Mouse (Mus musculus): ENCODE data around the gene Tcl1.
"Not testable (repeated sequence)": the region's sequence is repeated elsewhere in the genome, so short reads cannot be mapped to it uniquely, and the experiment has no call there.

The Tcl1 gene

DNA sequence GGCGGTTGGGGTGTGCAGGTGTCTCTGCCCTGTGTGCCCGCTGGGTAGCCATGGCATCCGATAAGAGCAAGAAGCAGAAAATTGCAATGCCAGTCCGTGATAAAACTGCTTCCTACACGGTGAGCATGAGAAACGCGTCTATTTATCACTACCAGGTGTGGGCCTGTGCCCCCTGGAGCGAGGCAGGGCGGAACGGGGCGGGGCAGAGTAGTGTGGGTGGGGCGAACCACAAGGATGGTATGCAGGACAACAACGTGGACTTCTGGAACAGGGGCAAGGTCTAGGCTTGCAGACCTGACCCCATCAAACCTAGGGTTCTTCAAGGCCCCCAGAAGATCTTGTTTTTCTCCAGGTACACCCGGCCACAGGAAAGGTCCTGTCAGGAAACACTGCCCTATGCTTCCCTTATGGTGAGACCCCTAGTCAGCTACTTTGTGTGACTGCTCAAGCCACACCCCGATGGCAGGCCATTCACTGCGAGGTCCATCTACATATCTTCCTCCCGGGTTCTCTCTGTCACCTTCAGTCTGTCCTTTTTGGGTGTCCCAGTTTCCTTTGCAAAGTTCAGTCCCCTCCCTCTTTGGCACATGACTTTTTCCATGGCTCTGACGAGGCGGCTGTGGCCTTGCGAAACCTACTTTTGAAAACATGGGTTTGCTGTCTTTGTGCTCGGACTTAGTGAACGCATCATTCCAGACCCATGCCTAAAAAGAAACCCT, at the start of gene Tcl1:
Gene Tcl1 (minus strand): TSS at position 193 of the 719 bp plus-strand sequence.
- no peak for DNase-seq (ENCODE audit: low spot score)

DNA sequence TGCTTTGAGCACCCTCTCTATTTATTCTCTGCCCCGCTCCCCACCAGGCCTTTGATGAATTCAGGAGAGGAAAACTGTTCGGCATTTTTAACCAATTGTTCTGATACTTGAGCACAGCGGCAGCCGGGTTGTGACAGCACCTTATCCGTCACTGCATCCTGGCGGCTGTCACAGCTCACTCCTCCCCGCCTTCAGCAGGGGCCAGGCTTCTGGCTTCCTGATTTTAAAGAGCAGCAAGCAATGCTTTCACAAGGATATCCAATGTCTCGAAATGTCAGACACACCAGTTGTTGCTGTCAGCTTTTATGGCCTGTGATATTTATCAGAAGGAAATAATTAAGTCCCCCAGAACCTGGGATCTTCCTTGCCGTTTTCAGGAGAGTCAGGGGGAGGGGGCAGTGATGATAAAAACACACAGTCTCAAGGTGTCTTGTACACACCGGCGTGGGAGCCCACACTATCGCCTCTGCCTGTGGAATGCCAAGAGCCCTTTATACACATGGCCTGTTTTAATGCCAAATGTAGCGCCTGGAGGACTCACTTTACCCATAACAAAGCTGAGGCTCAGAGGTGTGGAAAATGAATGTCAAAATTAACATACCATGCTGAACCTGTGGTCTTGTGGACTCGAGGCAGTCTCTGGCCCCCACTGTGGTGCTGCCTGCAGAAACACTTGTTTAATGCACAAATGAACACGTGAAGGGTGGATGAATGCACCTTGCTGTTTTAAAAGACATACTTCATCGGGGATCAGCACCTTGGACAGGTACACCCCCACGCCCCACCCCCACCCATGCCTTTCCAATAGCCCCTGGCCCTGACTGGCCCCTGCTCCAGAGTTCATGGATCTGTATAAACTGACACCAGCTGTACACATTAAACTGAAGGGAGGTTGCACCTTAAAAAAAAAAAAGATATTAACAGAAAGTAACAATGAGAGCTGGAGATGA, 48.7 kb upstream of the Tcl1 start:
- DNase-seq (ENCODE audit: low spot score) = no peak

DNA sequence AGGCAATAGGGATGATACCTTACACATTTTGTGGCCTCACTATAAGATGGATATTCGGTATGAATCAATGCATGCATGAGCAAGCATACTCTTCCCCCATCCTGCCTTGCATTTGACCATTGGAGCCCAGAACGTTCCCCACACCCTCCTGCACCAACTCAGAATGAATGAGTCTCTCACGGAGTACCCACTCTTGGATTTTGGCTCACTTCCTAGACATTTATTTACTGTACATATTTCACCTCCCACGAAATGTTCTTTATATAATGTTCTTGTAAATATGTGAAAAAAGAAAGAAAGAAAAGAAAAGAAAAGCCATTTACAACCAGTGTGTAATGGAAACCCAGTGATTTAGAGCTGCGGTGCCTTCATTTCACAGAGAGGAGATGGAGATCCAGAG, 44.5 kb upstream of the Tcl1 start:
- DNase-seq (ENCODE audit: low spot score) = no peak

DNA sequence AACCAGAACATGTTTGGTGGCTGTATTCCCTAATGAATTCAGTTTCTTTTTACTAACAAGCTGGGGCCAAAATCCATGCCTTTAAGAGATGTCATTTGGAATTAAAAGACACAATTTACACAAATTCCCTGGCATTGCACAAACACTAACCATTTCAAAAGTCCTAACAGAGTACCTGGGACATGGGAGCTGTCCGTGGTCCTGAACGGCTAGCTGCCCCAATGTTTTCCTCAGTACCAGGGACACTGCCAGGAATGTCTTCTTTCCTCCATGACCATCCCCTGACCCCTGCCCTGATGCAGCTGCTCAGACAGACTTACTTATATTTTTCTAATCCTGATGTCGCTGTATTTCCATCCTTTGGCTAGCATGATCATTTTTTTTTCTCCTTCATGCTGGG, 43.5 kb upstream of the Tcl1 start:
- DNase-seq (ENCODE audit: low spot score) = peak; percentile 50

DNA sequence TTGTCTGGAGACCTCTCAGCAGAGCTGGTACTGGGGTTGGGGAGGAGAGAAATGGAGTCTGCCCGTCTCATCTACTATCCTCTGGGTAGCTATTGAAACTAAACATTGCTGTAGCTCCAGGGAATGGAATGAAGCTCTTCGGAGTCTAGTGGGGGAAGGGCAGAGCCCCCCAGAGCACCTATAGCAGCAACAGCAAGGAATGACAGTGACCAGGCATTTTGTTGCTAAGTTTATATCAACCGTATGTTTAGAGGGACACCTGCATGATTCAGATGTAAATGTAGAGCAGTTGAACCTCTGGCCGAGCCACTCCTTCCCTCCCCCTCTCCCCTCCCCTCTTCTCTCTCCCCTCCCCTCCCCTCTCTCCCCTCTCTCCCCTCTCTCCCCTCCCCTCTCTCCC, 36.6 kb upstream of the Tcl1 start:
- no peak for DNase-seq (ENCODE audit: low spot score)

DNA sequence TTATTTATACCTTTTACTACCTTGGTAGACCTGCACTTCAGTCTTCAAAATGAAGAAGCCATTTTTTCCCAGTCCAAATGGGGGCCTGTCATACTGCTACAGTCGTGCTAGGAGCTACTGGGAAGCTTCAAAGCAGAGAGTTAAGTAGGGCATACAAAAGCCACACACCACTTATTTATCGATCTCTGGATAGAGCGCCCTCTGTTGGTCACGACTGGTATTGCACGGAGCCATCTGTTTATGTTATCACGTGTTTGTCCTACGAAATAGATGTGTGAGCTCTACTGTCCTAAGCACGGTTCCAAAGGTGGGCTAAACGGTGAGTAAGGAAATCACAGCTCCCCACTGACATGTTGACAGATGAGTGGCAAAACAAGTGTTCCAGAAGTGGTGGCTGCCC, 36.2 kb upstream of the Tcl1 start:
- DNase-seq (ENCODE audit: low spot score) = no peak

DNA sequence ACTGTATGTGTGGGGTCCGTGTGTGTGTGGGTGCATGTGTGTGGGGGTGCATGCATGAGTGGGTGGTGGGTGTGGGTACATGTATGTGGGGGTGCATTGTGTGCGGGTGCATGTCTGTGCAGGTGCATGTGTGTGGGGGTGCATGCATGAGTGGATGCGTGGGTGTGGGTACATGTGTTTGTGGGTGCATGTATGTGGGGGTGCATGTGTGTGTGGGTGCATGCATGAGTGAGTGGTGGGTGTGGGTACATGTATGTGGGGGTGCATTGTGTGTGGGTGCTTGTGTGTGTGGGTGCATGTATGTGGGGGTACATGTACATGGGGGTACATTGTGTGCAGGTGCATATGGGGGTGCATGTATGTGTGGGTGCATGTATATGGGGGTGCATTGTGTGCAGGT, 31.2 kb upstream of the Tcl1 start:
- DNase-seq (ENCODE audit: low spot score) = no peak

DNA sequence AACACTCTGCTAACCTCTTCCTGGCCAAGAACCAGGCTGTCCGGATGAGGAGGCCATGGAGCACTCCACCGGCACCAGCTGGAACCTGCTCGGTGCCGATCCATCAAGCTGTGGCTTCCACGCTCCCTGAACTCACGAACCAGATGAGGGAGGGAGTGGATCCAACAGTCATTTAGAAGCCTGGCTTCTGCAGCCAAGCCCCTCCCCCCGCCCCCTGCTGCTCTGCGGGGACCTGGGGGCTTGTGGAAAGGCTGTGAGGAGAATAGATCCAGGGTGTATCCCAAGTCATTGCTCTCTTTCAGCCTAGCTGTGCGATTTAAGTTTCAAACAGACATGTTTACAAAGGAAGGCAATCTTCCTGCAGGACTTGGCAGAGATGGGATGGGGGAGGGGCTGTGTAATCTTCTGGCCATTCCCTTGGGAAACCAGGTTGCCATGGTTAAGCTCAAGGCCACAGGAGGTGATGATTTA, 26.2 kb upstream of the Tcl1 start:
- DNase-seq (ENCODE audit: low spot score) = peak; percentile 2

DNA sequence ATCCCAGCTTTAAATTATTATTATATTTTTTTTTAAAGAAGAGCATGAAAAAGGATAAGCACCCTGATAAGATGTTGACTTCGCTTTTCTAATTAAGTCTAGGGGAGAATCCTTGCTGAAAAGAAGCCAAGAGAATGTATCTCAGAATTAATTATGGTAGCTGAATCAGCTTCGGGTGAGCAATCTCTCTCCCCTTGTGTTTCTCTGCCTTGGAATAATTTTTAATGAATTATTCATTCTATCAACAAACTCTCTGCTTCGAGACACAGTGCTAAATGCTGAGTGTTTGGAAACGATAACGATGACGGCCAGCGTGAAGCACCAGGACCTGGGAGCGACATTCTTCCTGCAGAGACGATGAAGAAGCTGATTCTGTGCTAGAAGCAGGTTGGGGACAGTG, 16.5 kb upstream of the Tcl1 start:
- no peak for DNase-seq (ENCODE audit: low spot score)

DNA sequence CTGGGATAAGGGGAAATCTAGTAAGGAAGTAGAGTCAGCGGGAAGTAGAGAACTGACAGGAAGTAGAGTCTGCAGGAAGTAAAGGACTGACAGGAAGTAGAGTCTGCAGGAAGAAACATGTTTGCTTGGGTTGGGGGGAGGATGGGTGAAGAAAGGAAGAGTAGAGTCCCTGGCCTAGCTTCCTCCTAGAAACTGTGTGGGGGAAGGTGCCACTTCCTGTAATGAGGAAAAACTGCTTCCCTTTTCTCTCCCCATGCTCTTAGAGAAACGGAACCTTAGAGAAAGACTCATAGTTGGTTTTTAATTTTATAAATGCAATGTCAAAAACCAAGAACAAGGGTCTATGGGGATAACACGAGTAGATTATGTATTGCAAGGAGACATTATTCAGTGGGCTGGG, 12.5 kb upstream of the Tcl1 start:
- DNase-seq (ENCODE audit: low spot score) = no peak

DNA sequence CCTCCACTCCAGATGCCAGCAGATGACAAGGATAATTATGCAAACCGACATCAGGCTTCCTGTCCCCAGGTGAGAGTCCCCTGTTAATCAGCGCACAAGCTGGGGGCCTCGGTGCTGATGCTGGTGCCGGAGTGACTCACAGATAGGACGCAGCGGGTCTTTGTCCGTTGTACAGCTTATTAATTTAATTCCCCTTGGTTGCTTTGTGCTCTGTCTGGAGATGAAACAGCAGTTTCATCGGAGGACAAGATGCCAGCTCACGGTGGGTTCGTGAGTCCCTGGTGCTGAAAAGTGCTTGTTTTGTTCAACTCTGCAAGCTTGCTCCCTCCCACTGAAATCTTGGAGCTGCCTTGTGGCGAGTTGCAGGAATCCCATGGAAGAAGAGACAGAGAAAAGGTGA, 11.8 kb upstream of the Tcl1 start:
- DNase-seq (ENCODE audit: low spot score) = no peak

DNA sequence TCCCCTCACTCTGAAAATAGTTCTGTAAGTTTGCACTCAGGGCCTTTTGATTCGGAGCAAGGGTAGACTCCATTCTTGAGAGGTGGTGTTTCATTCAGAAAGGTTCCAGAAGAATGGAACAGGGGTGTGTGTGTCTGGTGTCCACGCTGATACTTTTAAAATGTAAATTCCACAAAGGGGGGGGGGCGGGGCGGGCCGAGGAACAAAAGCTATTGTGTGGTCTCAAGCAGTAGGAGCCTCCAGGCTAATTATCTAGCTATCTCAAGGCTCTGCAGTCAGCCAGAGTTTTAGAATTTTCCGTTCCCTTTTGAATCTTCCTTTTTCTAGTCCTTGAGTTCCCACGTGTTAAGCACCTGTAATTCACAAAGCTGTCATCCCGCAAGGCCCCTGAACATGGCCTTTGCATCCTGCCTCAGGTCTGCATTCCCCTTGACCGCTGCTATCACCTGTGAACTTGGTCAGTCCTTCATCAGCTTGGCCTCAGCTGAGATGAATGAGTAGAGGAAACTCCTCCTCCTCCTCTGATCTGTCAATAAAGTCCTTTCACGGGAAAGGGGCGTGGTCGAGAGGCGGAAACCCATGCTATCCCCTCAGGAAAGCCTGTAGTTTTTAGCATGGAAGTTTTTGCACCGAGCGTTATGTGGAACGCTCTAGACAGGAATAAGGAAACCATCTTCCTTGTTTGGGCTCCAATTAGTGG, 2.2 kb upstream of the Tcl1 start:
- no peak for DNase-seq (ENCODE audit: low spot score)

DNA sequence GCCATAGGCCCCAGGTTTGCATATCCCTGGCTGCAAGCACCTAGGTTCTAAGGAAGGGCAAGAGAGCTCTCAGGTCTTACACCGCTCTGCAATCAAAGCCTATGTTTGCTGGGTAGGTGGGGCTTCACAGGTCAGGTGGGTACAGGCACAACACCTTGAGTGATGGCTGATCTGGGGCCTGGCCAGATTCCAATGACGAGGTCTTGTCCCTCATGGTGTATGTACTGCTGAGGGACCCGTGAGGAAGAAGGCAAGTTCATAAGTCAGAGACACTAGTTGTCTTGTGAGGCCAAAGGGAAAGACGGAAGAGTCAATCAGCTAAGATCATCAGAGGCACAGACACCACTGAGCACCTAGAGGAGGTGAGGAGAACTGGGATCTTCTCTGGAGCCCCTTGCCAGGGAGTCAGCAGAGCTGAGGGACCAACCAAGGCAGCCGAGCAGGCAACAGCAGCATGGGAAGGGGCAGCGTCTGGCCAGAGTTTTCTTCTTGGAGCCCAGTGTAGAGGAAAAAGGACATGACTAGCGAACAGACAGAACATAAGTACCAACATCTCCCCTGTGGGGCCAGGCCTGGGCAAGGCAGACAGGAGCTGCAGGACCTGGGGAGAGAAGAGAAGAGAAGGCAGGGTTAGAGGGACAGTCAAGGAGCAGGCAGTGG, 5.4 kb downstream of the Tcl1 start:
- no peak for DNase-seq (ENCODE audit: low spot score)

DNA sequence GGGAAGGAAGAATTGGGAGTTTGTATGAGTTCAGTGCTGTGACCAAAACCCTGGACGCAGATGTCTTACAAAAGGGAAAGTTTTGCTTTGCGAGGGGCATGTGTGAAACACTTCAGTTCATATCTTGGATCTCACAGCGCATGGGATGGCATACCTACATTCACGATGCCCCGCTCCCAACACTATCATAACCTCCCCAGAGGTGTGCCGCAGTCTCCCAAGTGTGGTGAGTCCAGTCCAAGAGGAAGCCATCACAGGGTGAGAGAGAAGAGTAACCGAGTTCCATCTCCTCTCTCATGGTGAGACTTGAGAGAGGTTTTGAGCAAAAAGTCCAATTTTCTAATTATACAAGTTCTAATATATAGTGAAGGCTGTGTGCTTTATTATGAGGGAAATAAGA, 13.4 kb downstream of the Tcl1 start:
- DNase-seq (ENCODE audit: low spot score) = no peak

DNA sequence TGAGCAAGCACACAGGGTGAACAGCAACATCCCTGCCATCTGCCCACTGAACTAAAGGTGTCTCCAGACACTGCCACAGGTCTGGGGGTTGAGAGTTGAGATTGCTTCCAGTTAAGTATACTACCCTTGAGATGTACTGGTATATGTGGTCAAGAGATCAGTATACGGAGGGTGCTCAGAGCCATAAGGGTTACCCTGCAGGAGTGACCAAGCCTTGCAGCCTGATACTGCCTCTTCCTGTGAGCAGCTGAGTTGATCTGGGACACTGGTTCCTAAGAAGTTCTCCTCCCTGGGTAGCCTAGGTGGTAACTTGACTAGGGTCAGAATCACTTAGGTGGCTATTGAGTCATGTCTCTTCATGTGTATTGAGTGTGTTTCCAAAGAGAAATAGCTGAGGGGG, 14.2 kb downstream of the Tcl1 start:
- DNase-seq (ENCODE audit: low spot score) = no peak

DNA sequence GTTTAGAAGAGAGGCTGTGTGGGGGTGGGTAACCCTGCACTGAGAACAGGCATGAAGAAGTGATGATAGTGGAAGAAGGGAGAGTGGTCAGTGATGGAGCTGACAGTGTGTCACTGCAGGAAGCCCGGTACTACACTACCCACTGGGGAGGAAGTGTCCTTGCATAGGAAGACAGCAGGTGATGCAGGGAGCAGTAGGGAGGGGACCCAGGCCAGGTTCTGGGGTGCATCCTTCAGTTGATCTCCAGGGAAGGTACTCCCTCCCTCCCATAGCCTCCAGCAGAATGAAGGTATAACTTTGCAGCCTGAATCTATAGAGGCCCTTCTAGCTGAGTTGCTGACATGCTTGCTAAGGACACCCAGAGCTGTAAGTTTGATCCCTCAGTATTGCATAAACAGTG, 15.5 kb downstream of the Tcl1 start:
- DNase-seq (ENCODE audit: low spot score) = no peak

DNA sequence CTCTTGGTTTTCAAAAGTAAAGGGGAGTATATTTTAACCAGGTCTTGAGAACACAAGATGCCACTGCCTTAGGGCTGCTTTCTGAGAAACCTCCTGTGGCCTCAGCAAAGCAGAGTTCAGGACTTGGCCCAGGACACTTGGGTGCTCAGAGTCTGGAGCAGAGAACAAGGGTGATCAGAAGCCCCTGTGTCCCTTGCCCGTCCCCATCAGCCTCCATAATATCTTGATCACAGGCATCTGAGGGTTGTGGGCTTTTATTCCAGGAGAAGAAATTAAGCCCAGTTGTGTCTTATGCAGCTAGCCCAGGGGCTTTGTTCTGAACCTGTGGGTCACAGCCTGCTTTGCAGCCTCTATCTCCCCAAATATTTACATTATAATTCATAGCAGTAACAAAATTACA, 20.9 kb downstream of the Tcl1 start, which contains the start of gene Tcl1b4:
Gene Tcl1b4 (plus strand): TSS at position 301 of the 400 bp plus-strand sequence.
- DNase-seq (ENCODE audit: low spot score) = not testable (repeated sequence)

DNA sequence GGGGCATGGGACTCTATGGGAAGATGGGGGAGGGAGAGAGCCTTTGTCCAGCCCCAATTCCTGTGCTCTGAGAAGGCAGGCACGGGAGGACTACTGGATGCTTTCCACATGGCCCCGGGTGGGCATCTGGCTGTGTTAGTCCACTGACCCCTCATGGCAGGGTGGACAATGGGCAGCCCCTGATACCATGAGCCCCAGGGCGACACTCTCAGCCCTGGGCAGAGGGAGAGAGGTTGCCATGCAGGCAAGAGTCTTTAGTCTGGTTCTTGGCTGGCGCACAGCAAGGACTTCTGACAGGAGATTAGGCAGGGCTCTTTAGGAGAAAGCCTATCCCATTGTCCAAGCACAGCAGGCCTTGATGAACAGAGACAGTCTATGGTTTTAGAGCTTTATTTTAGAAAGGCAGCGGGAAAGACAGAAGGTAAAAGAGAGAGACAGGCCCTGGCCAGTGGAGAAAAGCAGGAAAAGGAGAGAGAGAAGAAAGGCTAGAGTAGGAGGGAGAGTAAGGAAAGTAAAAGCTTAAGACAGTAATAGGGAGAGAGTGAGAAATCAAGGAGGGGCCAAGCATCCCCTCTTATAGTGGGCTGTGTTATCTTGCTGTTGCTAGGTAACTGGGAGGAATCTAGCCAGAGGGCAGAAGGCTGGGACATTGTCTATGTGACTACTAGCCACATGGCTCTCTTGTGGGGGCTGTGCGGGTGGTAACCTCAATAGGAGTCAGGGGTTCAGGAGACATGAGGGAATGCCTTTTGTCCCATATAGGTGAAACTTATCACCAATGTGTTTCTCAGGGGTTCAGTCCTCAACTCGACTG, 22.7 kb downstream of the Tcl1 start:
- DNase-seq (ENCODE audit: low spot score) = not testable (repeated sequence)

DNA sequence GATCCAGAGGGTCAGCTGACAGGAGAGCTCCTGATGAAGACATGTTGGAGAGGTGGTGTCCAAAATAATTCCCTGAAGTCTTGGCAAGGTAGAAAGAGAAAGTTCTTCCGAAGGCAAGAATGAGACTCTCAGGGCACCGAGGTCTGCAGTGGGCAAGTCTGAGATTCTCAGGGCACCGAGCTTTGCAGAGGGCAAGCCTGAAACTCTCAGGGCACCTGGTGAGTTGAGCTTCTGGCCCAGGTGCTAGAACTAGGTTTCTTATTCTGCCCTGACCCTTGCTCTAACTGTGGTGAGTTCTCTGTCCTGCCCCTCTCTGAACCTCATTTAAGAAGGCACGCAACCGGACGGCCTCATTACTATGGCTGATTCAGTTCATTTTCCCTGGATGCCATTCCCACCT, 31.9 kb downstream of the Tcl1 start, which contains the start of gene Tcl1b3:
Gene Tcl1b3 (plus strand): TSS at position 301 of the 400 bp plus-strand sequence.
- DNase-seq (ENCODE audit: low spot score) = not testable (repeated sequence)

DNA sequence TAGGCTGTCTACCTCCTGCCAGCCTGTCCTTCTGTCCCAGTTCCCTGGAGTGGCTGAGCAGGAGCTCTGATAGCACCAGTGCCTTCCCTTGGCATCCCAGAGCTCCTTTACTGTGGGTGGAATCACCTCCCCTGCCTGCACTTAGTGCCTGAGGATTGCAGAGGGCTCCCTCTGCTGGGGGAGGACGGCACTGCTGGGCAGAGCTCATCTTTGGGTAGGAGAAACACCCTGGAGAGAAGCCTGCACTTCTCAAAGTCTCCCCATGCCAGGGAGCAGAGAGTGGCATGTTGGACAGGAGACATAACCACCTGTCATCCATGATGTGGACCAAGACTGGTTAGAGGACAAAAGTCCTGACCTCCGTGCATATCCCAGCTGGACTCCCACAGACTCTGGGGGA, 33.6 kb downstream of the Tcl1 start:
- not testable (repeated sequence) for DNase-seq (ENCODE audit: low spot score)
